Mouse (Mus musculus) neural tube, embryonic 13.5 days (tissue): Measurements from ENCODE around the gene Spag9. TPM values are rescaled to one million over a fixed set of nuclear protein-coding genes. Genes with fewer than 3 reads are reported as not detected.
A peak's percentile ranks its signal among the peaks of the same experiment; 100 is the strongest.

Experiments used
- ATAC-seq: fragments of 200-750 bp; cut with Nextera tagmentation; 2 replicates; pipeline ENCODE4 v1.8.0; 2017; ENCODE audit warnings: low read depth, mild to moderate bottlenecking, moderate TSS enrichment, moderate library complexity
- H3K27ac ChIP-seq: fragments of 300-500 bp; sonication (generic); replicated peaks from 2 replicates; pipeline ENCODE4 v1.5.1; 2015; ENCODE audit warnings: moderate library complexity, mild to moderate bottlenecking, inconsistent platforms
- H3K27me3 ChIP-seq: fragments of 300-500 bp; sonication (generic); 2 replicates; pipeline ENCODE4 v1.6.1; 2015; ENCODE audit warnings: mild to moderate bottlenecking, inconsistent platforms
- H3K36me3 ChIP-seq: fragments of 300-500 bp; sonication (generic); 2 replicates; pipeline ENCODE4 v1.6.1; 2015; ENCODE audit warnings: mild to moderate bottlenecking, inconsistent platforms
- H3K4me1 ChIP-seq: fragments of 300-500 bp; sonication (generic); replicated peaks from 2 replicates; pipeline ENCODE4 v1.6.1; 2015; ENCODE audit warnings: inconsistent platforms
- H3K4me2 ChIP-seq: fragments of 300-500 bp; sonication (generic); 2 replicates; pipeline ENCODE4 v1.6.1; 2015; ENCODE audit warnings: inconsistent platforms, mild to moderate bottlenecking, moderate library complexity
- H3K4me3 ChIP-seq: fragments of 300-500 bp; sonication (generic); 2 replicates; pipeline ENCODE4 v1.5.1; 2015; ENCODE audit warnings: mild to moderate bottlenecking, inconsistent platforms
- H3K9ac ChIP-seq: fragments of 300-500 bp; sonication (generic); 2 replicates; pipeline ENCODE4 v1.6.1; 2015; ENCODE audit warnings: moderate library complexity, mild to moderate bottlenecking, inconsistent platforms
- H3K9me3 ChIP-seq: fragments of 300-500 bp; sonication (generic); 2 replicates; pipeline ENCODE4 v1.6.1; 2016; ENCODE audit warnings: inconsistent platforms
- WGBS: fragments of 180-500 bp; shearing (Covaris S2); methylation state at CpG from one replicate; pipeline ENCODE4 v1.1.7; 2015; 5-methylcytosine and 5-hydroxymethylcytosine counted together
- polyA plus RNA-seq: library from polyadenylated mRNA; unstranded; fragments of >200 nt; fragmentation: Nextera tagmentation; extraction: Ambion mirVana; gene quantifications from 2 replicates; pipeline ENCODE4 v1.2.1, GENCODE M21; 2015

Spag9 gene
- polyA plus RNA-seq, 1 experiment from 2014 or later, result 82.4 TPM

DNA sequence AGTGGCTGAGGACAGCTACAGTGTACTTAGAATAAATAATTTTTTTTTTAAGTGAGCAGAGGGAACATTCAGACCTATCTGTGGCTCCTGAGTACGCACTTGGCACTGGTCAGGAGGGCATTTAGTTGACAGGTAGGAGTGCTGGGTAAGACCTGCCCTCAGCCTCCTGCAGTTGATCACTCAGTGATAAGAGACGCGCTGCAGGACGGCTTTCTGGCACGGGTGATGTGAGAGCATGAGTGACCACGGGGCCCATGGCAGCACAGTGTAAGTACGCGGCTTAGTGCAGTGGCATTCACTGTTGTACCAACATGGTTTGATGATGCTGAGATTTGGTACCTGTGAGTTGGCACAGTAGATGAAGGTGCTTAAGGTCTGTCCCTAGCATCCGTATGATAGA is 130.8 kb downstream of the Spag9 start:
- Histone ChIP-seq H3K9ac (no peak overlapping the region), H3K27me3 (no peaks in the 10 kb centered on the region), H3K4me3 (no peak overlapping the region), H3K36me3 (peaks cover 51% of the 10 kb centered on the region), H3K4me1 (peaks cover 14% of the 10 kb centered on the region), H3K27ac (no peak overlapping the region), H3K9me3 (no peaks in the 10 kb centered on the region), H3K4me2 (no peak overlapping the region)
- WGBS, result 96% methylated on average over 9 of the region's 9 CpGs
- no peak for ATAC-seq

DNA sequence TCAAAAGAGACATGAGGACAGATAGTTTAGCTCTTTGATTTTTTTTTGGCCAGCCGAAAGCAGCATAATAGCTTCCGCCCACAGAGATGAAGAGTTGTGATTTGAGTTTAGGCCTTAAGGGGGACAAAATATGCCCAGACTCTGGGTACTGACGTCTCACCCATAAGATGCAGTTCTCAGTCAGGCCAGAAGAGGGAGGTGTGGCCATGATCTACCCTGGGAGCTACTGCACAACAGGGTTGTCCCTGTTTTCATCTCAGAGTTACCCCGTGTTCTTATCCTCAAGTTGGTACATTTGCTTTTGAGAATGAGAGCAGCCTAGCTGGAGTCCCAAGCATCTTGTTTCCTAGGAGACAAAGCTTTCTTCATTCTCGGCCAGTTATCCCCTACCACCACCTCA is 132.1 kb downstream of the Spag9 start:
- Histone ChIP-seq H3K36me3 (peaks cover 39% of the 10 kb centered on the region), H3K4me3 (no peak overlapping the region), H3K27me3 (no peaks in the 10 kb centered on the region), H3K9ac (no peak overlapping the region), H3K27ac (no peak overlapping the region), H3K9me3 (no peaks in the 10 kb centered on the region), H3K4me1 (peaks cover 14% of the 10 kb centered on the region), H3K4me2 (no peak overlapping the region)
- ATAC-seq, result peak; percentile 42; the same call in 1 of the 2 replicates
- 50% methylated on average over 5 of the region's 5 CpGs for WGBS

DNA sequence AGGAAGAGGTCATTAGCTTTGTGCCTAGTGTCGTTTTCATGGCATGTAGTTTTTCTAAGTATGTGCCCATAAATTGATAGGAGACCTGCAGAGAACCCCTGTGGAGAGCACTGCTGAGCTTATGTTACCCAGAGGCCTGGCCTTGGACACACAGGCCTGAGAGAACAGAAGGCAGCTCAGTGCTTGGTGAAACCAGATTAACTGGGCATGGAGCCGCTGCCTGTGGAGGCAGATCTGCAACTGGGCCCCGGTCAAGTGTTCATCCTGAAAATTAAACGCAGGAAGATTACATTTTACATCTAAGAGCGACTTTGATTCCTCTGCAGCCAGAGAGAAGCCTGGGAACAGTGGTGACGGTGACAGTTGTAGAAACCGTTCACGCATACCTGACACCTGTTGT is 132.6 kb downstream of the Spag9 start:
- Histone ChIP-seq H3K9ac (no peak overlapping the region), H3K27ac (no peak overlapping the region), H3K4me2 (no peak overlapping the region), H3K4me1 (peaks cover 16% of the 10 kb centered on the region), H3K27me3 (no peaks in the 10 kb centered on the region), H3K9me3 (no peaks in the 10 kb centered on the region), H3K4me3 (no peak overlapping the region), H3K36me3 (peaks cover 35% of the 10 kb centered on the region)
- 90% methylated on average over 8 of the region's 8 CpGs for WGBS
- ATAC-seq, result no peak

DNA sequence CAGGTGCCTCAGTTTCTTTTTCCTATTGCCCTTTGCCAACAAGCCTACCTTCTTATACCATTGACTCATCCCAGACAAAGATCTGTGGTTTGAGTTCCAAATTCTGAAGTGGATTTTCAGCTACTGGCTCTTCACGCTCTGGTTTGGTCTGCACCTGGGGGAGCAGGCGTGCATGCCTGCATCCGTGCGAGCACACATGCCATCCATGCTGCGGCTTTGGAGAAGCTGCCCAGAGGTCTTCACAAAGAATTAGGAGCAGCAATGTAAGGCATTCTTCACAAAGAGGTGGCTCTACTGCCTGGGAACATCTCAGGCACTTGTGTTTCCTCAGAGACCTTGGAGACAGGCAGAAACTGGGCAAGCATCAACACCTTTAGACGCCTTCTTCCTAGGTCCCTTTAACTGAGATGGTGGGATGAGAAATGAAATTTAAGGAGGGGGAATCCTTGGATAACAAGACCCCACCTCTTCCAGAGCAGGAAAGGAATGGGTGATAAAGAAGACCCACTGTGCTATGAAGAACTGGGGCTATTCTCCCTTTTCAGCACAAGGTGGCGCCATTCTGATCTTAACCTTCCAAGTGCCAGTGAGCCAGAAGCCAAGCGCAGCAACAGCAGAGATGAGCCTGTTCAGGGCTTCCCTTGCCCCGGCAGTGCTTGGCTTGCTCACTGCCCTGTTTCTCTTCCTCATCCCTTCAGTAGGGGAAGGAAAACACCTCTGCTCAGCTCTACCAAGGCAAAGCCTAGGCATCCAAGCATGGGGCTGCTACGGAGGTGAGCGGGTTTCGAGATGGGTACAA is 133.6 kb downstream of the Spag9 start:
- ATAC-seq, result peak; percentile 26; the same call in 1 of the 2 replicates
- 66% methylated on average over 12 of the region's 12 CpGs for WGBS
- Histone ChIP-seq H3K27me3 (no peaks in the 10 kb centered on the region), H3K4me1 (peaks cover 26% of the 10 kb centered on the region), H3K4me3 (no peak overlapping the region), H3K27ac (no peak overlapping the region; the same call in 1 of the 2 replicates), H3K4me2 (no peak overlapping the region), H3K9ac (no peak overlapping the region), H3K9me3 (no peaks in the 10 kb centered on the region), H3K36me3 (peaks cover 27% of the 10 kb centered on the region)

DNA sequence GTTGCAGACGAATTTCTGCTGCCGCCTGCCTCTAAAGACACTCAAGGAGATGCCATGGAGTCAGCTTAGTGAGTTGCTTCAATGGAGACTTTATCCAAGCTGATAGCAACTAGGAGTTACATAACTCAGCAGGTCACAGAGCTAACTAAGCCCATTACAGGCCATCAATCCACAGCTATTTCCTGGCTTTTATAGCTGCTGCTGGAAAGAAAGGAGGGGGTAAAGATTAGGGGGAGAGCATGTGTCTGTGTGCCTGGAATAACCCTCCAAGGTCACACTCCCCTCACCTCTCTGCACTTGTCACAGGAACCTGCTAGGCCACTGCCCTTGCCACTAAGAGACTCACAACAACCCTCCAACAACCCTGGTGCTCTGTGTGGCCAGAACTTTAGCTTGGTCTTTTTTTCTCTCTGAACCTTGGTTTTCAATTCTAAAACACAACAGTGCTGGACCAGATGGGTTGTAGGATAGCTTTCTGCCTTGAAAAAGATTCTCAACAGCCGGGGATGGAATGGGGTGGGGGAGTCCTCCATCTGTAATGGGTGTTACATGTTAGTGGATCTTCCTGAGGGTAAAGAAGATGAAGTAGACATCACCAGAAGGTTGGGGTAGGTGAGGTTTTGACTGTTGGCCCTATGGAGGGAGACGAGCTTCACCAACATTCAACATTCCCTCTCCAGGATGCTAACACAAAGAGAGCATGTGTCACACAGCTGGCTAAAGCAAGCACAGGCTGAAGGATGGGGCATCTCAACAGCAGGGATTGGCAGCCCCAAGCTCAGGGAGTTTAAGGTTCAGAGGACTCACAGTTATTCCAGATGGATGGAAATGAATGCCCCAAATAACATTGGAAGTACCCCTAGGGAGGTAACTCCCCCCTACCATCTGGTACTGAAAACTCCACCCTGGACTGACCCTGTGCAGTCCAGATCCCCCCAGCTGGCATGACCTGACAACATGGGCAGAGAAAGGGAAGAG is 134.5 kb downstream of the Spag9 start:
- H3K4me2 ChIP-seq, result no peak overlapping the region
- H3K36me3 ChIP-seq, result peaks cover 18% of the 10 kb centered on the region
- H3K27me3 ChIP-seq, result no peaks in the 10 kb centered on the region
- no peak overlapping the region for H3K4me3 ChIP-seq
- ATAC-seq, result no peak
- 60% methylated on average over 4 of the region's 4 CpGs for WGBS
- peak overlapping the region; percentile 43; the same call in 1 of the 2 replicates for H3K9ac ChIP-seq
- peaks cover 32% of the 10 kb centered on the region for H3K4me1 ChIP-seq
- H3K9me3 ChIP-seq, result no peaks in the 10 kb centered on the region
- H3K27ac ChIP-seq, result no peak overlapping the region; the same call in 1 of the 2 replicates

DNA sequence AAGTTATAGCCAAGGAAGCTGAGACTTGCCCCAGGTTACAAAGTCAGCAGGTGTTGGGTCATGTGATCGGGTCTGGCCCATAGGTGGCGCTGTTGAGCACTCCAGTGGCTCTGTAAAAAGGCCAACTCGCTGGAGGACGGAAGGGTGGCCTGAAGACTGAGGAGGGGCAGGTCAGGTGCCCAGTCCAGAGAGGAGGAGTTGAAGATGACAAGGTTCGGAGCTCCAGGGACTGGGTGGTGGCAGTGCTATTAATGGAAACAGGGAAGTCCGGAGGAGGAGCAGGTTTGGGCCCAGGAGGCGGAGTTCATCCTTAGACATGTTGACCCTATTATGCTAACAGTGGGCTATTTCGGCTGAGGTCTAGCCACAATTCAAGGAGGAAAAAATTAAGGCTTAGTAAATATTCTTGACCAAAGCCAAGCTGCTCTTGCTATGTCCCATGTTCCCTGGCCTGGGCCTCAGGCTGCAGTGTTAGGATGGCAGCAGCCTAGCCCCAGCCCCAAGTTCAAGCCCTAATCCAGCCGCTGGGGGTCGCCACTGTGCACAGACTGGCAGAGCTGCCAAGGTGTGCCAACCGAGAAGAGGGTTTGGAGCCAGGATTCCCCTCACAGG is 137.6 kb downstream of the Spag9 start:
- WGBS, result 18% methylated on average over 11 of the region's 11 CpGs
- Histone ChIP-seq H3K9me3 (no peaks in the 10 kb centered on the region), H3K4me1 (peaks cover 51% of the 10 kb centered on the region), H3K27ac (no peak overlapping the region), H3K27me3 (no peaks in the 10 kb centered on the region), H3K4me2 (peak overlapping the region; percentile 33), H3K36me3 (no peaks in the 10 kb centered on the region), H3K4me3 (no peak overlapping the region), H3K9ac (peak overlapping the region; percentile 23; the same call in 1 of the 2 replicates)
- ATAC-seq, result peak; percentile 46; the same call in 1 of the 2 replicates

DNA sequence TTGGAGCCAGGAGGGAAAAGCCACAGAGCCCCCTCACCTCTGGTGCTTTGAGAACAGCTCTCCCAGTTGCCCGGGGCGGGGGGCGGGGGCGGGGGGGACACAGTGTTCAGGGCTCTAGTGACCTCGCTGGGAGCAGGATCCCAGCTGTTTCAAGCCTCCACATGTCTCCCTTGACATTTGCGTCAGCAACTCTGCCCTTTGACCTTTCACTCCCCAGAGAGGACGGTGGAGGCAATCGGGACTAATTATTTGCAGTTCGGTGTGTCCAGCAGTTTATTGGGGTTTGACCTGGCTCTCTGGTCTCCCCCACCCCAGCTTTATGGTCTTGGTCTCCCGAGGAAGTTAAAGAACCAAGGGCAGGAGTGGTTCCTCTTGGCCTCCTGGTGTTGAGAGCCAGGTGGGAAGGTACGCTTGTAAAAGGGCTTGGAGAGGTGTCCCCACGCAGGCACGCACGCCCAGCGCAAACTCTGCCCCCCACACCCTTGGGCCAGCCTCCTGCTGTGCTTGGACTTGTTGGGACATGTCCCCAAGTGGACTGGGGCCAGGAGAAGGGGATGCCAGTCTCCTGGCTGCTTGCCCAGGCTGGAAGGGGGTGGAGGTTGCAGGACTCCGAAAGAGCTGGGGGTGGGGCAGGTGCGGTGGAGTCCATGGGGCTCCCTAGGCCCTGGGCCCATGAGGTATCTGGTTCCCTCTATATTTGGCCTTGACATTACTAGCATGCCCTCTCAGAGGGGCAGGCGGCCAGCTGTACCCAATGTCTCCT is 138.4 kb downstream of the Spag9 start:
- H3K9ac ChIP-seq, result no peak overlapping the region; the same call in 1 of the 2 replicates
- H3K36me3 ChIP-seq, result no peaks in the 10 kb centered on the region
- ATAC-seq, result peak; percentile 12; the same call in 1 of the 2 replicates
- 34% methylated on average over 18 of the region's 18 CpGs for WGBS
- H3K27ac ChIP-seq, result no peak overlapping the region
- H3K4me1 ChIP-seq, result peaks cover 54% of the 10 kb centered on the region
- H3K4me2 ChIP-seq, result no peak overlapping the region
- H3K9me3 ChIP-seq, result no peaks in the 10 kb centered on the region
- H3K27me3 ChIP-seq, result no peaks in the 10 kb centered on the region
- no peak overlapping the region for H3K4me3 ChIP-seq

DNA sequence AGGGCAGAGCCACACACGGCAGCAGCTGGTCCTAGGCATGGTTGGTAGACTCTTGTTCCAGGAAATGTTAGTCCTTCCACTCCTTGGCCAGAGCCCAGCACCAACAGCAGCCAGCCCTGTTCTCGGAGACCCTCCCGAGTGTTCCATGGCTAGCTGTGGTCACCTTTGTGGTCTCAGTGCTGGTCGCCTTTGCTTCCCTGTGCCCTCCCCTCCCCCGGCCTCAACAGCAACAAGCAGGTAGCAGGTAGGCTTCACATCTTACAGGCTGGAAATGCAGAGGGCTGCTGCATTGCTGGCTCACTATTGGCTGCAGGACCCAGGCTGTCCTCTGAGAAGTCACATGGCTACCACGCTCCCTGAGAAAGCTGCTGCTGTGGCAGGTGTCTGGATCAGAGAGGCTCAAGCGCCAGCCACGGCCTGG is 139.7 kb downstream of the Spag9 start:
- Histone ChIP-seq H3K36me3 (no peaks in the 10 kb centered on the region), H3K9ac (0 out of 2 replicates have a peak overlapping the region, but pooled peaks have one; percentile 8), H3K4me1 (peaks cover 42% of the 10 kb centered on the region), H3K9me3 (no peaks in the 10 kb centered on the region), H3K4me2 (no peak overlapping the region), H3K4me3 (no peak overlapping the region), H3K27ac (0 out of 2 replicates have a peak overlapping the region, but pooled peaks have one; percentile 3), H3K27me3 (no peaks in the 10 kb centered on the region)
- WGBS, result 70% methylated on average over 8 of the region's 8 CpGs
- no peak for ATAC-seq

DNA sequence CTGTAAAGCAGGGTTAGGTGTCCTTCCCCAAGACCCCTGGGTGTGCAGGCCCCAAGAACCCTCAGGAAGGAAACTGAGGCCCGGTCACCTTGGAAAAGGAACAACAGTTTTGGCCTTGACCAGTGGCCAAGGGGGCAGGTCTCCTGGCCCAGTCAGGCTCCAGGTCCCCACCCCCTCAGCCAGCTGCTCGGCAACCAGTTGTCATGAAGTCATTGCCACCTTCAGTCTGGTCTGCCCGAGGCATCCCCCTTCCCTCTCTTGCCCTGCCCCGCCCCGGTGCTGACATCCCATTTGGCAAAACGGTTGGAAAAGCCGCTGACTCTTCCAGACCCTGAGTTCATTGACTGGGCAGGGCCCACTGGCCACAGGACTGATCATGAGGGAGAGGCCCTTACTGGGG is 140.8 kb downstream of the Spag9 start:
- Histone ChIP-seq H3K27ac (no peak overlapping the region), H3K36me3 (no peaks in the 10 kb centered on the region), H3K4me1 (peaks cover 40% of the 10 kb centered on the region), H3K27me3 (no peaks in the 10 kb centered on the region), H3K4me2 (no peak overlapping the region), H3K9ac (no peak overlapping the region), H3K9me3 (no peaks in the 10 kb centered on the region), H3K4me3 (no peak overlapping the region)
- no peak for ATAC-seq
- WGBS, result 60% methylated on average over 7 of the region's 7 CpGs

DNA sequence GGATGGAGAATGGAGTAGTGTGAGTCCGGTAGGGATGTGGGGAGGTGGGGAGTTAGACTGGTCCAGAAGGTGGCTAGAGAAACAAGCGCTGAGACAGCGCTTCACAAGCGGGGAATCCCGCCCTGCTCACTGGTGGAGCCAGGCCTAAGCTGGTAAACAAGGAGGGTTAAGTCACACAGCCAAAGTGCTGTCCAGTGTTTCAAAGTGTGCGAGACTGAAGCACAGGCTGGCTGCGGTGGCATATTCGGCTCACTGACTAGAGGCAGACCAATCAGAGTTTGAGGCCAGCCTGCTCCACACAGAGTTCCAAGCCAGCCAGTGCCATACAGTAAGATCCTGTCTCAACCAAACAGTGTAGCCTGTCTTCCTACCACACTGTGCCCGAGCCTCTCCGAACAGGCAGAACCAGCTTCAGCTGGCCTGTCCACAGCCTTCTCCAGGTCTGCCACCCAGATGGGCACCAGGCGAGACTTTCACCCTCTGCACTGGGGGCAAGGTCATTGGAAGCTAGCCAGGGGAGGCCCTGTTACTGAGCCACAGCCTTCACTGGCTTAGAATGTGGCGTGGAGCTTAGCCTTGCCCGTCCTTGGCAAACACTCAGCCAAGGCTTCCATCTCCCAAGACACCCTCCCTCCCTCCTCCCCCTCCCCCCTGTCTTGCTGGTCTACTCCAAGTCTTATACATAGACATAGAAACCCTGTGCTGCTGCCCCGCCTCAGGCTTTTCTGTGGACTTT is 141.6 kb downstream of the Spag9 start:
- no peak overlapping the region for H3K27ac ChIP-seq
- no peak for ATAC-seq
- no peak overlapping the region for H3K9ac ChIP-seq
- H3K4me3 ChIP-seq, result no peak overlapping the region
- no peak overlapping the region for H3K4me2 ChIP-seq
- no peaks in the 10 kb centered on the region for H3K9me3 ChIP-seq
- H3K36me3 ChIP-seq, result no peaks in the 10 kb centered on the region
- H3K27me3 ChIP-seq, result no peaks in the 10 kb centered on the region
- peaks cover 40% of the 10 kb centered on the region for H3K4me1 ChIP-seq
- WGBS, result 81% methylated on average over 14 of the region's 14 CpGs
